Mouse (Mus musculus): ENCODE measurements at regions not wholly inside any gene's neighbourhood (a gene's known extent, or its start where the extent isn't known, plus 50 kb on each side); places are given as distances from the start of the nearest gene placed in this dataset.

- TF ChIP-seq POLR2A (IDR thresholded peaks at IDR 0.05; ENCODE audit: control insufficient read depth, low read depth, low read length): no peak
- TF ChIP-seq CTCF (IDR thresholded peaks at IDR 0.05; ENCODE audit: control insufficient read depth, insufficient read depth, insufficient replicate concordance, low read depth, low read length): no peak
Observed at GRCm38 (mm10) chr12:9357856-9358255, 212.1 kb upstream of the Osr1 start.
